Mouse (Mus musculus) forebrain, embryonic 12.5 days (tissue): Measurements from ENCODE around the gene Btn1a1. TPM values are rescaled to one million over a fixed set of nuclear protein-coding genes. Genes with fewer than 3 reads are reported as not detected.

Experiments used
- ATAC-seq: fragments of 200-750 bp; cut with Nextera tagmentation; 2 replicates; pipeline ENCODE4 v1.8.0; 2017; ENCODE audit warnings: moderate TSS enrichment; ENCODE audit not compliant: low FRiP score
- H3K27ac ChIP-seq: fragments of 300-500 bp; sonication (generic); 2 replicates; pipeline ENCODE4 v1.5.1; 2016; ENCODE audit warnings: mild to moderate bottlenecking
- H3K27me3 ChIP-seq: fragments of 300-500 bp; sonication (generic); 2 replicates; pipeline ENCODE4 v1.6.1; 2016; ENCODE audit warnings: mild to moderate bottlenecking
- H3K36me3 ChIP-seq: fragments of 300-500 bp; sonication (generic); replicated peaks from 2 replicates; pipeline ENCODE4 v1.6.1; 2016; ENCODE audit warnings: mild to moderate bottlenecking
- H3K4me1 ChIP-seq: fragments of 300-500 bp; sonication (generic); 2 replicates; pipeline ENCODE4 v1.6.1; 2016
- H3K4me2 ChIP-seq: fragments of 300-500 bp; sonication (generic); 2 replicates; pipeline ENCODE4 v1.6.1; 2016; ENCODE audit warnings: mild to moderate bottlenecking, moderate library complexity
- H3K4me3 ChIP-seq: fragments of 300-500 bp; sonication (generic); replicated peaks from 2 replicates; pipeline ENCODE4 v1.5.1; 2016; ENCODE audit warnings: mild to moderate bottlenecking
- H3K9ac ChIP-seq: fragments of 300-500 bp; sonication (generic); 2 replicates; pipeline ENCODE4 v1.6.1; 2016; ENCODE audit warnings: mild to moderate bottlenecking
- H3K9me3 ChIP-seq: fragments of 300-500 bp; sonication (generic); 2 replicates; pipeline ENCODE4 v1.6.1; 2016
- WGBS: fragments of 180-500 bp; shearing (Covaris S2); methylation state at CpG from one replicate; pipeline ENCODE4 v1.1.7; 2016; 5-methylcytosine and 5-hydroxymethylcytosine counted together
- polyA plus RNA-seq: library from polyadenylated mRNA; unstranded; fragments of >200 nt; fragmentation: Nextera tagmentation; extraction: Ambion mirVana; gene quantifications from 2 replicates; pipeline ENCODE4 v1.2.1, GENCODE M21; 2016

Btn1a1 gene
- polyA plus RNA-seq, result 0.18 and 0.36 TPM in 2 replicates

DNA sequence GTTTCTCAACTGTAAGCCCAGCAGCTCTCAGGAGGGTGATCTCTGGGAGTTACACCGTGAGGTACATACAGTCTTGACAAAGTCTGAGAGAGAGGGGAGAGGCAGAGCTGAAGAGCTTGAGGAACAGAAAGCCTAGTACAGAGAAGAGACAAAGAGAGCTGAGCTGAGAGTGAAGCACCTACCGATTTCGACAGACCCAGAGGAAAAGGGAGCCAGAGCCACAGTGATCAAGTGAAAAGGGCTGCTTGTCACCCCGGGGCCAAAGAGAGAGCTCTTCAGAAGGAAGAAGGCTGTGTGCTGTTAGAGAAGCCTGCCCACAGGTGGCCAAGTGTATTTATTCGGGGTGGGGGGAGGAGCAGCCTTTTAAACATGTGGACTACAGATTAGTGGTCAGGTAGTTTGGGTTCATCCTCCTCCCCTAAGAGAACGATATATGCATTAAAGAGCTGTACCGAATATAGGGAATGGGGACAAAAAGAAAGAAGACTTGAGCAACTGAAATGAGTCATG lies at the start of gene Btn1a1:
Gene Btn1a1, minus strand, starts transcription at position 302 of the 510 bp plus-strand sequence.
- Histone ChIP-seq H3K27ac (no peak within 1 kb of the TSS), H3K9ac (peak within 1 kb of the TSS; percentile 56), H3K4me1 (peaks cover 21% of the 10 kb centered on the region), H3K27me3 (peaks cover 12% of the 10 kb centered on the region; the same call in 1 of the 2 replicates), H3K9me3 (no peaks in the 10 kb centered on the region), H3K4me3 (peak within 1 kb of the TSS; percentile 56), H3K36me3 (no peaks in the 10 kb centered on the region), H3K4me2 (peak within 1 kb of the TSS; percentile 71)
- no peak for ATAC-seq
- 2% methylated on average over 7 of the region's 7 CpGs for WGBS

GRCm38 (mm10) chr13:23515281-23515680 lies 49.6 kb upstream of the Btn1a1 start:
- Histone ChIP-seq H3K9me3 (no peaks in the 10 kb centered on the region), H3K27ac (no peak overlapping the region), H3K4me1 (peaks cover 4% of the 10 kb centered on the region; the same call in 1 of the 2 replicates), H3K4me3 (no peak overlapping the region), H3K36me3 (no peaks in the 10 kb centered on the region), H3K27me3 (no peaks in the 10 kb centered on the region), H3K4me2 (no peak overlapping the region), H3K9ac (no peak overlapping the region)
- WGBS, result 69% methylated on average over 5 of the region's 5 CpGs
- ATAC-seq, result no peak

DNA sequence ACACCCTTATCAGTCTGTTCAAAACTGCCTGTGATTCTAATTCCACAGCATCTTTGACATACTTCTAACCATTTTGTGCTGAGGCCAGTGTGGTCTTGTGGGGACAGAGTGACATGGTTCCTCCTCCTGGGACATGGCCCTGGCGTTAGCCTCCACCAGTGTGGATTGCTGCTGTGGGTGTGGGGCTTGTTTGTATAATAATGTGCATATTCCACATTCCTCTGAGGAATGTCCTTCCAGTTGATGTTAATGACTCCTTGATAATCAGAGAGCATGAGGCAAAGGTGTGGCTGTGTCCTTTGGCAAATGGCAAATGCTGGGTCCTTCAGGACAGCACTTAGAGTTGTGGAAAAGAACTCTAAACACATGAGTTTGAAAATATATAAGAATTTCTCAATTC lies 47.8 kb upstream of the Btn1a1 start:
- H3K4me3 ChIP-seq, result no peak overlapping the region
- peaks cover 4% of the 10 kb centered on the region; the same call in 1 of the 2 replicates for H3K4me1 ChIP-seq
- ATAC-seq, result no peak
- no peak overlapping the region for H3K4me2 ChIP-seq
- H3K27me3 ChIP-seq, result 0 out of 2 replicates have a peak, but pooled peaks cover 3% of the 10 kb centered on the region
- H3K27ac ChIP-seq, result no peak overlapping the region
- H3K36me3 ChIP-seq, result no peaks in the 10 kb centered on the region
- H3K9ac ChIP-seq, result no peak overlapping the region
- WGBS, result 88% methylated on average over 1 of the region's 1 CpGs
- H3K9me3 ChIP-seq, result no peaks in the 10 kb centered on the region

- H3K9me3 ChIP-seq, result no peaks in the 10 kb centered on the region
- peaks cover 3% of the 10 kb centered on the region; the same call in 1 of the 2 replicates for H3K27me3 ChIP-seq
- peaks cover 11% of the 10 kb centered on the region for H3K4me1 ChIP-seq
- H3K4me3 ChIP-seq, result no peak overlapping the region
- WGBS, result 17% methylated on average over 1 of the region's 1 CpGs
- no peaks in the 10 kb centered on the region for H3K36me3 ChIP-seq
- no peak overlapping the region for H3K9ac ChIP-seq
- no peak overlapping the region for H3K4me2 ChIP-seq
- no peak overlapping the region for H3K27ac ChIP-seq
- no peak for ATAC-seq
Measured at GRCm38 (mm10) chr13:23510127-23510526, 44.4 kb upstream of the Btn1a1 start.

- no peak overlapping the region; the same call in 1 of the 2 replicates for H3K4me2 ChIP-seq
Measured at GRCm38 (mm10) chr13:23506819-23507515, 41.3 kb upstream of the Btn1a1 start.

GRCm38 (mm10) chr13:23506351-23506750 lies 40.6 kb upstream of the Btn1a1 start:
- peak overlapping the region; percentile 23 for H3K4me3 ChIP-seq
- 0 out of 2 replicates have a peak, but pooled peaks have one; percentile 23 for ATAC-seq
- WGBS, result 2% methylated on average over 13 of the region's 13 CpGs
- no peak overlapping the region for H3K9ac ChIP-seq
- H3K4me1 ChIP-seq, result peaks cover 13% of the 10 kb centered on the region
- H3K36me3 ChIP-seq, result no peaks in the 10 kb centered on the region
- H3K4me2 ChIP-seq, result peak overlapping the region; percentile 47
- no peaks in the 10 kb centered on the region for H3K9me3 ChIP-seq
- peaks cover 3% of the 10 kb centered on the region; the same call in 1 of the 2 replicates for H3K27me3 ChIP-seq
- no peak overlapping the region for H3K27ac ChIP-seq

More at GRCm38 (mm10) chr13:23506819-23507515, 41.3 kb upstream of the Btn1a1 start:
- Histone ChIP-seq H3K4me3 (no peak overlapping the region), H3K9me3 (no peaks in the 10 kb centered on the region), H3K36me3 (no peaks in the 10 kb centered on the region), H3K9ac (no peak overlapping the region), H3K27ac (no peak overlapping the region), H3K4me1 (peaks cover 13% of the 10 kb centered on the region), H3K27me3 (peaks cover 3% of the 10 kb centered on the region; the same call in 1 of the 2 replicates)
- ATAC-seq, result no peak
- WGBS, result 14% methylated on average over 14 of the region's 14 CpGs

DNA sequence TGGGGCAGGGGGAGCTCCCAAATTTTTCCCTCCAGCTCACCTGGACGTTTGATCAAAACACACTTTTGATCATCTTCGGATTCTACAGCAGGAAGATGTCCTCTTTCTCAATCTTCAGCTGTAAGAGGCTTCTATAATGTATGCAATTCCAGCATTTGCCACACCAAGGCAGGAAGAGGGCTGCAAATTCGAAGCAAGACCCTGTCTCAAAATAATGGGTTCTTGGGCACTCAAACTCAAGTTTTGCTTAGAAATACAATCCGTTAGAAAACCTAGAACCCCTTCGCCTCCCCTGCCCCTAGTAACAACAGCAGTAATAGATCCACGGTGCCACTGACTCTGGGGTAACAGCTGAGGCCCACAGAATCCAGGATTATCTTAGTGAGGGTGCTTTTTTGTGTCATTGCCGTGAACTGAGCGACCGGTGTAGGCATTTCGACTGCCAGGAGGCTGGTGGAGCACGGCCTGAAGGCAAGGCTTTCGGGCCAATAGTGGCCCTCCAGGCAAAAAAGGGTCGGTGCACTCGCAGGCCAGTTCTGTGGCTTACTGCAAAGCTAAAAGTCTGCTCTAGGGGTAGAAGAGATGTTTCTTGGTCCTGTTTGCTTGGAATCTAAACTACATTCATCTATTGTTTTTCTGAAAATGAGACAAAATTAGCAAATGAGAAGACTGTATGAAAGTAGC lies 40.1 kb upstream of the Btn1a1 start:
- no peaks in the 10 kb centered on the region for H3K9me3 ChIP-seq
- ATAC-seq, result no peak
- H3K36me3 ChIP-seq, result no peaks in the 10 kb centered on the region
- H3K4me2 ChIP-seq, result peak overlapping the region; percentile 47
- peak overlapping the region; percentile 23 for H3K4me3 ChIP-seq
- peak overlapping the region; percentile 27 for H3K9ac ChIP-seq
- H3K27ac ChIP-seq, result 0 out of 2 replicates have a peak overlapping the region, but pooled peaks have one; percentile 36
- H3K27me3 ChIP-seq, result peaks cover 3% of the 10 kb centered on the region; the same call in 1 of the 2 replicates
- peaks cover 13% of the 10 kb centered on the region for H3K4me1 ChIP-seq
- WGBS, result 3% methylated on average over 14 of the region's 14 CpGs

- Histone ChIP-seq H3K9ac (no peak overlapping the region), H3K27me3 (peaks cover 2% of the 10 kb centered on the region), H3K4me3 (no peak overlapping the region), H3K27ac (no peak overlapping the region), H3K4me2 (0 out of 2 replicates have a peak overlapping the region, but pooled peaks have one; percentile 19), H3K36me3 (no peaks in the 10 kb centered on the region), H3K9me3 (no peaks in the 10 kb centered on the region), H3K4me1 (peaks cover 14% of the 10 kb centered on the region)
- 1% methylated on average over 9 of the region's 9 CpGs for WGBS
- no peak for ATAC-seq
Measured at GRCm38 (mm10) chr13:23503797-23504196, 38.1 kb upstream of the Btn1a1 start.

GRCm38 (mm10) chr13:23502916-23503315 lies 37.2 kb upstream of the Btn1a1 start:
- no peak overlapping the region for H3K4me3 ChIP-seq
- 30% methylated on average over 4 of the region's 4 CpGs for WGBS
- no peak overlapping the region for H3K9ac ChIP-seq
- ATAC-seq, result no peak
- peaks cover 6% of the 10 kb centered on the region for H3K27me3 ChIP-seq
- no peaks in the 10 kb centered on the region for H3K36me3 ChIP-seq
- no peak overlapping the region for H3K4me2 ChIP-seq
- H3K27ac ChIP-seq, result no peak overlapping the region
- no peaks in the 10 kb centered on the region for H3K9me3 ChIP-seq
- H3K4me1 ChIP-seq, result peaks cover 22% of the 10 kb centered on the region

DNA sequence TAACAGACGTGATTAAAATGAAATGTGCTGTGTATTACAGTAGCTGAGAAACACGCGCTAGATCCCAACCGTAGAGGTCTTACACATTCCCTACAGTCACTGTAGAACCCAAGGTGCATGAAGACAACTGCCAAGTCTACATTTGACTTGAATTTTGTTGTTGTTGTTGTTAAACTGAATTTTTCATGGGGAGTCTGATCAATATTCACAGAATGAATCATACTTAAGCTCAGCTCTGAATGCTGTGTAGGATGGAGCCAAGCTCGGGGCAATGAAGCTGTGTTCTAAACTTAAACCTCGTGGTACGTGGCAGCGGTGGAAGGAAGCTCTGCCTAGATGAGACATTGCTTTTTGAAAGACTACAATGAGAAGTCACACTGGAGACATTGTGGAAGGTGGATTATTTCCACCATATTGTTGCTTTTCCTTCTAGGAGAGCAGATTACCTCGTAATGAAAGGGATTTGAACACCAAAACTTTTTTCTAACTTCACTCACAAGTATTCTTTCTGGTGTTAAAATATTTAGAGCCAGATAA lies 36.4 kb upstream of the Btn1a1 start:
- no peak overlapping the region for H3K27ac ChIP-seq
- H3K27me3 ChIP-seq, result peaks cover 9% of the 10 kb centered on the region
- no peak for ATAC-seq
- peaks cover 22% of the 10 kb centered on the region for H3K4me1 ChIP-seq
- 28% methylated on average over 9 of the region's 9 CpGs for WGBS
- no peaks in the 10 kb centered on the region for H3K36me3 ChIP-seq
- peak overlapping the region; percentile 38 for H3K4me2 ChIP-seq
- H3K9ac ChIP-seq, result no peak overlapping the region
- H3K9me3 ChIP-seq, result no peaks in the 10 kb centered on the region
- H3K4me3 ChIP-seq, result peak overlapping the region; percentile 2; the same call in 1 of the 2 replicates

- ATAC-seq, result no peak
- H3K4me3 ChIP-seq, result peak overlapping the region; percentile 2; the same call in 1 of the 2 replicates
- H3K4me2 ChIP-seq, result peak overlapping the region; percentile 38
- H3K9ac ChIP-seq, result no peak overlapping the region
- H3K27me3 ChIP-seq, result peaks cover 12% of the 10 kb centered on the region
- no peaks in the 10 kb centered on the region for H3K36me3 ChIP-seq
- peaks cover 22% of the 10 kb centered on the region for H3K4me1 ChIP-seq
- no peak overlapping the region for H3K27ac ChIP-seq
- no peaks in the 10 kb centered on the region for H3K9me3 ChIP-seq
- WGBS, result 26% methylated on average over 5 of the region's 5 CpGs
Measured at GRCm38 (mm10) chr13:23501511-23501910, 35.8 kb upstream of the Btn1a1 start.
